Mouse (Mus musculus) R1 (cell line): ENCODE measurements at regions not wholly inside any gene's neighbourhood (a gene's known extent, or its start where the extent isn't known, plus 50 kb on each side); places are given as distances from the start of the nearest gene placed in this dataset.
A peak's percentile ranks its signal among the peaks of the same experiment; 100 is the strongest.

Source experiments
- DNase-seq: peaks from one replicate; pipeline ENCODE4 v3.0.0-alpha.2; 2018; ENCODE audit warnings: low read depth, low spot score

- no peak for DNase-seq
Observed at GRCm38 (mm10) chr16:77537351-77537750, 64.5 kb downstream of the Gm11146 start.

DNA sequence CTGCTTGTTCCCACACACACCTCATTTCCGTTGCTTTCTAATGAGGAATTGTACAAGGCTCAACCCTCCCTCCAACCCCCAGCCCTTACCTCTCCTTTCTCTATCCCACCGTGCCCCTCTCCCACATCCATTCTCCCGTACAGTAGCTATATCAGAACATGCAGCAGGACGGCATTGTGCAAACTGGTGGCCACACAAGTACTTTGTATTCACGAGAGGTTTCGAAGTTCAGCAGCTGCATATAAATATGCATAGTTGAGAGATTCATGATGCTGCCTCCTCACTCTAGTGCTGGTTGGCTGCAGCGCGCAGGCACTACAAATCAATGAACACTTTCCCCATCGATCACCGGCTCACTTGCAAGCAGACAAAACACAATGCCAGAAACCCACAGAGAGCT, 65.1 kb downstream of the Gm11146 start:
- no peak for DNase-seq

GRCm38 (mm10) chr16:77536314-77536713, 65.6 kb downstream of the Gm11146 start:
- DNase-seq = no peak

GRCm38 (mm10) chr16:77535021-77535420, 66.9 kb downstream of the Gm11146 start:
- DNase-seq = peak; percentile 23

GRCm38 (mm10) chr16:77531596-77531995, 70.3 kb downstream of the Gm11146 start:
- no peak for DNase-seq

GRCm38 (mm10) chr16:77527951-77528350, 73.9 kb downstream of the Gm11146 start:
- no peak for DNase-seq

GRCm38 (mm10) chr16:77514606-77515005, 87.3 kb downstream of the Gm11146 start:
- DNase-seq = no peak

DNA sequence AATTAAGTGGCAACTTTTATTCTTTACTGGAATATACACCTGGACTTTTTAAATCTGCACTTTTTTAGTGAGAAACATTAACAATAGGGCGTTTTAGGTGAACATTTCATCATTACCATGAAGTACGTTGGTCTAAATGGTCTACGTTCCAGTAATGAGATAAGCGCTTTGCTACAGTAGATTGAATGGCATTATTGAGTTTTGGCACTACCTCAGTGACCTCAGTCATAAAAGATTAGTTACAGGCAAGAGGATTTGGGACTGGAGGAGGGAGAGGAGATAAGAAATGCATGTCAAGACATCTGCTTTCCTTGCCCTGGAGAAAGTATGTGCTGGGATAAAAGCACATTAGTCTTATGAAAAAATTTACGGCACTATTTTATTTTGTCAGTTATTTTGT, 98.3 kb downstream of the Gm11146 start:
- no peak for DNase-seq

- DNase-seq = no peak
Observed at GRCm38 (mm10) chr16:77502916-77503315, 99.0 kb downstream of the Gm11146 start.

- no peak for DNase-seq
Observed at GRCm38 (mm10) chr16:77502026-77502425, 99.9 kb downstream of the Gm11146 start.

- no peak for DNase-seq
Observed at GRCm38 (mm10) chr16:77500981-77501380, 100.9 kb downstream of the Gm11146 start.

- no peak for DNase-seq
Observed at GRCm38 (mm10) chr16:77500413-77500812, 101.5 kb downstream of the Gm11146 start.

GRCm38 (mm10) chr16:77499537-77500301, 102.2 kb downstream of the Gm11146 start:
- DNase-seq = peak; percentile 13

DNA sequence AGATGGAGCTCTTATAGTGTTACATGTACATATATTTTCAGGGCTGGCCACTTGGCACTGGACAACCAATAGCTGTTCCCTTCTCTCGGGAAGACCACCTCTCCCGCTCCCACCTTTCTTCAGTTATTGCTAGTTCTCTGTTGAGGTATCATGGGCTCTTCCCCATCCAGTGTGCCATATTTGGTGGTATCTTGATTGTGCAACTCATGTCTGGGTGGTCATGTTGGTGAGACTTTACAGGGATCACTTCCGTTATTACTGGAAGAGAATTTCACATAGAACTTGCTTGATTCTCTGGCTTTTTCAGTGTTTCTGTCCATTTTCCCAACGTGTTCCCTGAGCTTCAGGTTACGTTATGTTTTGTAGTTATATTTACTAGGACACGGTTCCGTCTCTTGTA, 106.6 kb downstream of the Gm11146 start:
- no peak for DNase-seq

DNA sequence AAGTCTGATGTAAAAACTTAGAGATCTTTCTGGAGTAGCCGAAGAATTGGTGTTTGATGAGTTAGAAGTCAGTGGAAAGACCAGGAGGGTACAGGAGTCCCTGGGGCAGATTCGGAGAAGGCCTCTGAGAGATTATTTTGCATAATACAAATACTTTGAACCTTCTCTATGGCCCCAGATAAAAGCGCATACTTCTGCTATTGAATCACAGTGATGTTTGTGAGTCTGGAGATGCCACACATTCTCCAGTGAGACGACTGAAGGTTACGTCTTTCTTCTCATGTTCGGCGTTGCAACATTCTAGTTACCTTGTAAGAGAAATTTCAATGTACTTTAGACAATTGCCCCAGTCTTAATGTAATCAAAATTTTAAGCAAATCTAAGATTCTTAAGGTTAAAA, 107.9 kb downstream of the Gm11146 start:
- DNase-seq = no peak

GRCm38 (mm10) chr16:77488155-77488554, 113.7 kb downstream of the Gm11146 start:
- DNase-seq = no peak

GRCm38 (mm10) chr16:77479812-77480211, 122.1 kb downstream of the Gm11146 start:
- DNase-seq = no peak

GRCm38 (mm10) chr16:77471868-77472267, 130.0 kb downstream of the Gm11146 start:
- DNase-seq = no peak

DNA sequence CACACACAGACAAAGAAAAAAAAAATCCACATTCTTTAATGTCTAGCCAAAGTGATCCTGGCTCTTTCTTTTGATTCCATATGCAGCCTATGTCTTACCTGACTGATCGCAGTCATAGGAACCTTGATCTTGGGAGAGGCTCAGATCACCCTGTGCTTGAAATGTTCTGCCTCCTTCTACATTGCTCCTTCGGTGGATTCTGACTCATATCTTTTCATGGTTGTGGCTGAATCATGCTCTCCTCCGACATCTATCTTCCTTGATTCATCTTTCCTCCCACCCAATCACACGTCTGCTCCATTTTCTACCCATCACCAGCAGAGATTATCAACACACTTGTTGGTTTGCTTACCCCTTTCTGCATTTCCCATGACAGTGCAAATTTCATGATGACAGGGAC, 132.0 kb downstream of the Gm11146 start:
- no peak for DNase-seq

DNA sequence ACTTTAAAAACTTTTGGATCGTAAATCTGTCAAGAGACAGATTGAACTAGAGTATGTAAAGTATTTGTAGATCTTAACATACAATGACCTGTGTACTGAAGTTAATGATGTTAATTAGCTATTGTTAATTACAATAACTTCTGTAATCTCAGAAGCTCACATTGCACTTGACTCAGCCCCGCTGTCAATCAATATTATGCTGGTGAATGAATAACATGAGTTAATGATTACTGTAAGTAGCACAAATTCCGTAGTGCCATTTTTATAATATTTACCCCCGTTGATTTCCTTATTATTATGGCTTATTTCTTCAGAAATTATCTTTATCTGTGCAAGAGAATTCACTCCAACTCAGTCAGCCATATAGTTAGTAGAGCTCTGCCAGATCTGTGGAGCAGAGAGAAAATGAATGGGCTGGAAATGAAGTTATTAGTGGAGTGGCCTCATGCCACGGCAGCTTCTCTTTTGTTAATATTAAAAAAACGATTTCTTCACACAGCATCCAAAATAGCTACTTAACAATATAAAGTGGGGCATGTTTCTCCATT, 132.5 kb downstream of the Gm11146 start:
- no peak for DNase-seq

GRCm38 (mm10) chr16:77467216-77467615, 134.7 kb downstream of the Gm11146 start:
- no peak for DNase-seq

GRCm38 (mm10) chr16:77464623-77465022, 137.3 kb downstream of the Gm11146 start:
- no peak for DNase-seq

DNA sequence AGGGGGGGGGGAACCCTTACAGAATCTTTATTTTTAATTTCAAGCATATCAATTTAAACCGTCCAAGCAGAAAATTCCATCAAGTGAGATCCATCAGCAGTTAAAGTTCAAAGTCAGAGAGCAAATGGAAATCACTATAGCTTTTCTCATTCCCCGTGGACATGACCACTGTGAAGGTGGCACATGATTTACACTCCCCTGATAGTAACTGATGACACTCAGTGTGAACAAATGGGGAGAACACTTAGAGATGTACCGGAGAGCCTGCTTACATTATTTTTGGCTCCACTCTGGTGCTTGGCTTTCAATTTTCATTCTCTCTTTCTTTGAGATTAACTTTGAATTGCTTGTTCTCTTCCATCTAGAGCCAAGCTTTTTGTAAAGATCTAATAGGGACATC, 140.0 kb downstream of the Gm11146 start:
- DNase-seq = no peak

- DNase-seq = no peak
Observed at GRCm38 (mm10) chr16:77461459-77461858, 140.4 kb downstream of the Gm11146 start.
